Mouse (Mus musculus) kidney, postnatal 4 days (tissue): ENCODE results near the gene Aldh1b1.

ENCODE experiments used
- DNase-seq, 2 experiments: peaks; one replicate each; pipeline ENCODE4 v3.0.0; 2021; ENCODE audit warnings: mixed read lengths in 2 of 2

Gene Aldh1b1

GRCm38 (mm10) chr4:45829907-45830759, 31.3 kb downstream of the Aldh1b1 start:
- no peak for DNase-seq

- no peak for DNase-seq
Observed at GRCm38 (mm10) chr4:45831996-45832395, 33.2 kb downstream of the Aldh1b1 start.

DNA sequence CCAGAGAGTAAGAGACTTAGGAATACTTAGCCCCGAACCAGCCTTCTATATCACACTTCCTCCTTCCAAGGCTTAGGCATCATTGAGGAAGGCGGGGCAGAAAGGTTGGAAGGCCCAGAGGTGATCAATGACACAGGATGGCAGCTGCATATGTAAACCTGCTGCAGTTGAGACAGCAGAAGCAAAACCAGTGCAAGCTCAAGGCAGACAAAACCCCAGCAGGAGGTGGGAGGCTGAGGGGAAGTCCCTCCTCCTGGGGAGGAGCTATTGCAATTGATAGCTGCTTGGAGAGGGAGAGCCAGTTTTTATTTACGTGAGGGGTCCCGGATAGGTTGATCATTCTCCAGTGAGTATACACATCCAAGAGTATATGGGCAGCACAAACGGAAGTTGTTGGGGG, 34.6 kb downstream of the Aldh1b1 start:
- no peak for DNase-seq

DNA sequence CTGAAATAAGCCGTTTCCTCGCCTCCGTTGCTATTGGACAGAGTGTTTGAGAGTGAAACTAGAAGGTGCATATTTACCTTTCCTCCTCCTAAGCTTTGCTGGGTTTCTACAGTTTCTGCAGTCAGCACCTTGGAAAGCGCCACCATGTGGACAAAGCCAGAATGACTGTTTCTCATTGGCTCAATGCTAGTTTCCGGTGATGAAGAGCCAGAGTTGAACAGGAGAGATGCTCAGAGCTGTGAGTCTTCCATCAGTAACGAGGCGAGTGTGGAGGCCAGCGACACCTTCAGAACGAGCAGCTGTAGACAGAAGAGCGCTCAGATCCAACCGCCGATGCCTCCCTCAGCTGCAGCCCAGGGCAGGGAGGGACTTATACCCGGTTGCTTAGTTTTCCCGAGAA, 45.5 kb downstream of the Aldh1b1 start:
- DNase-seq = peak; percentile 63 to 66

DNA sequence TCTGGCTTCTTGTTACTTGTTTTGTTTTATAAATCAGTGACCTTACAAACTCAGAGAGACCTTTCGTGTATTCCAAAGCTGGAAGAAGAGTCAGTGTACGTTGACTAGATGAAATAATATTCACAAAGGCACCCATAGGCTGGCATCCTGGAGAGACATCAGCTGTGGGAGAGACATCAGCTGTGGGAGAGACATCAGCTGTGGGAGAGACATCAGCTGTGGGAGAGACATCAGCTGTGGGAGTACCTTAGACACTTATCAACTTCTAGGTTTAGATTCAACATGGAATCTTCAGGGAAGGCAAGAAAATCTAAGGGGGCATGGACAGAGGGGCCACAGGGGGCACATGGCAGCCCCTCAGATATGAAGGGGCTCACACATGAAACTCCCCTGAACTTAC, 47.4 kb downstream of the Aldh1b1 start:
- no peak for DNase-seq

DNA sequence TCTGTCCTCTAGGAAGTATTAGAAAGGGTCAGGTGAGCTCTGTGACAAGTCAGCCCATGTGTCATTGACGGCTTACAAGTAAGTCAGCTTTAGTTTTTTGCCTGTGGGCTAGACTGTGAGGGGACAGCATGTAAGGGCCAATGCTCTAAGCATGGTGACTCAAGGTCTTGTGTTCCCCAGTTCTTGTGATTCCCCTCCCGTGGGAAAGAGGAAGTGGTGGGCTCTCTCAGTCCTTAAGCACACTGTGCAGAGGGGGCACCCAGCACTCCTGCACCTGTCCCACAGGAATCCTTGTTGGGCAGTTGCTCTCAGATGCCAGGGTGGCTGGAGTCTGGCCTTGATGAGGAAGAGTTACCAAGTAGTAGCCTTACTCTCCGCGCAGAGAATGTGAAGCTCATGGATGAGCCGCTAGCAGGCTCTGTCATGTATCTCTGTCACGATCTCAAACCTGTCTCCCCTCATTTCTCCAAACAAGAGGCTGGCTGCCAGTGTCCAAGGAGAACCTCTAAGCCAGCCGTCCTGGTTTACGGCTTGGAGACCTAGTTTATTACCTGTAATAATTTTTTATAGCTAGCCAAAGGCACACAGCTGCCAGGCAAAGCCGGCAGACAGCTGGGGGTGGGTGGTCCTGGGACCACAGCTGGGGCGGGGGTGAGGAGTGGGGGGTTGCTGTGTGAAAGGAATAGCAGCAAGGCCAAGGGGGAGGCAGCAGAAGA, 49.4 kb downstream of the Aldh1b1 start, which contains the start of gene Stra6l:
Gene Stra6l (plus strand): TSS at position 556 of the 716 bp plus-strand sequence.
- no peak for DNase-seq

GRCm38 (mm10) chr4:45848825-45849156, 50.0 kb downstream of the Aldh1b1 start:
- peak; percentile 22 to 43 for DNase-seq

DNA sequence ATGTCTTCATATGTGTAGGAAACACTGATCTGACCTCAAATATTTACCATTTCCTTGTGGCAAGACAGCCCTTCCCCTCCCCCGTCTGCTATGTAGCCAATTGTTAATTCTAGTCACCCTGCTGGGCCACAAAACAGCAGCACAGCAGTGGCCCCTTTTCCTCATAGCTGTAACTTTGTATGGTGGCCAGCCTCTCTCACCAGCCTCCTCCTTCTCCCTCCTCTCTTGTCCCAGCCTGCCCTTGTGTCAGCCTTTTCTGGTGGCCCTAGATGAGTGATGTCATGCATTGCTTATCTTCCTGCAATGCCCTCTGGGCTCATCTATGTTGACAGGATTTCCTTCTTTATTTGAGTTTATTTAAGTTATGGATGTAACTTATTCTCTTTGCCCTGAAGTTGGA, 50.6 kb downstream of the Aldh1b1 start:
- no peak for DNase-seq

GRCm38 (mm10) chr4:45851640-45852051, 52.8 kb downstream of the Aldh1b1 start:
- DNase-seq = peak; percentile 47 to 70

GRCm38 (mm10) chr4:45853496-45854246, 54.8 kb downstream of the Aldh1b1 start:
- no peak for DNase-seq
